Comparison of ENCODE assay signal across 9 mouse cellular contexts in the genomic region with DNA sequence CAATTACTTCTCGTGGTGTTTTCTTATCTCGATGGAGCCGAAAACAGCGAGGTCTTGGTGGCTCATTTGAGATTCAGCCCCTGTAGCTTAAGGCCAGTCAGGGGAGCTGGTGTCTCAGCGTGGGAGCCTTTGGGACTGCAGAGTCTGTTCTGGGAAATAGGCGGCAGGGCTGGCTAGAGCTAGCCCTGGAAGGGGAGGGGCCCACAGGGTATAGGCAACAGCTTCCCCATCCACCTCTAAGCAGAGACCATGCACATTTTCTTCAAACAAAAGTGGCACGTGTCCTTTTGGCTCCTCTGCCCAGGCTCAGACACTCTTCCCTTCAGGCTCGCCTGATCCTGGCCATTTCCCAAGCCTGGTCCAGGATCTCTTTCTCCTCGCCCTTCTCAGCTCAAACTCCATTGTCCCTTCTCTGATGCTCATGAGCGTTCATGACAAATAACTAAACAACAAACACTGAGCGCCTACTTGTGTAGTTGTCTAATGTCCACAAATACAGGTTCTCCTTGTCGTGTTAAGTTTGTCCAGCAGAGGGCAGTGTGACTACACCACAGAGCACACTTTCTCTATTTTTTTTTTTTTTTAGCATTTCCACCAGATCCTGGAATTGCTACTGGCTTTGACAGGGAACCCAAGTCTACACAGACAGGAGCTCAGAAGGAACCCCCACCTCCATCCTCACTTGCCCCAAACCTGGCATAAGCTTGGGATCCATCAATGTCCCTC. TPM values are rescaled to one million over a fixed set of nuclear protein-coding genes. Genes with fewer than 3 reads are reported as not detected.
DNase-seq lines count a peak whose midpoint lies in the region; ATAC-seq and TF ChIP-seq lines count a peak whose summit lies in the region.
"Had no signal": no experiment of that assay in that cellular context is flagged by ENCODE, and none has a peak within 500 bp of the region (broad histone marks: within the 10 kb centered on the region; RNA-seq: fewer than 3 reads in every experiment).

No protein-coding gene starts in this region.

- TF ChIP-seq EP300 in MEL (IDR thresholded peaks at IDR 0.05; ENCODE audit: low read depth in 1 of 2, low read length in 2 of 2): no peak

- H3K9ac ChIP-seq in MEL (ENCODE audit: control insufficient read depth, low read depth, low read length, poor library complexity, severe bottlenecking): peak overlapping the region; percentile 31; the same call in 1 of the 2 replicates
- H3K9ac ChIP-seq in lung, embryonic 14.5 days: no peak overlapping the region
- H3K9ac ChIP-seq: heart, embryonic 15.5 days had no signal

- H3K4me2 ChIP-seq in lung, embryonic 14.5 days: no peak overlapping the region
- H3K4me2 ChIP-seq: heart, embryonic 15.5 days had no signal

- no peaks in the 10 kb centered on the region for H3K36me3 ChIP-seq in MEL (ENCODE audit: control insufficient read depth in 1 of 2, insufficient read depth in 2 of 2, low read length in 2 of 2)
- no peaks in the 10 kb centered on the region for H3K36me3 ChIP-seq in lung, embryonic 14.5 days (ENCODE audit: insufficient read depth)
- H3K36me3 ChIP-seq: heart, embryonic 15.5 days had no signal

- TF ChIP-seq POLR2A in MEL (IDR thresholded peaks at IDR 0.05; ENCODE audit: control insufficient read depth in 1 of 2, insufficient read depth in 1 of 2, low read depth in 1 of 2, low read length in 2 of 2, poor library complexity in 1 of 2): no peak

- TF ChIP-seq RAD21 in MEL (IDR thresholded peaks at IDR 0.05; ENCODE audit: low read depth, low read length): peak; percentile 92

- H3K27me3 ChIP-seq in MEL (ENCODE audit: control insufficient read depth in 1 of 2, insufficient read depth in 2 of 2, low read length in 2 of 2): no peaks in the 10 kb centered on the region
- no peaks in the 10 kb centered on the region for H3K27me3 ChIP-seq in lung, embryonic 14.5 days (ENCODE audit: insufficient read depth, low read length)
- H3K27me3 ChIP-seq: heart, embryonic 15.5 days had no signal

- peak; percentile 61 to 83 (median 82) for TF ChIP-seq CTCF in MEL (IDR thresholded peaks at IDR 0.05 in 2 of 3, conservative IDR thresholded peaks at IDR 0.05 in 1 of 3; ENCODE audit: control insufficient read depth in 1 of 3, insufficient read depth in 1 of 3, low read depth in 2 of 3, low read length in 3 of 3, poor library complexity in 1 of 3, severe bottlenecking in 1 of 3)
- TF ChIP-seq CTCF in lung, embryonic 14.5 days (IDR thresholded peaks at IDR 0.05; ENCODE audit: low read depth): peak; percentile 95

- H3K4me1 ChIP-seq in MEL (ENCODE audit: control insufficient read depth in 1 of 2, insufficient read depth in 2 of 2, low read length in 2 of 2): peaks cover 0 to 3% of the 10 kb centered on the region in 2 experiments; a peak in 1 of 4 replicates
- H3K4me1 ChIP-seq in lung, embryonic 14.5 days (ENCODE audit: insufficient read depth): no peaks in the 10 kb centered on the region

- no peak overlapping the region for H3K4me3 ChIP-seq in MEL (ENCODE audit: control insufficient read depth in 1 of 2, insufficient read depth in 1 of 2, low read depth in 2 of 2, low read length in 2 of 2)
- no peak overlapping the region for H3K4me3 ChIP-seq in lung, embryonic 14.5 days (ENCODE audit: low read depth, low read length)
- H3K4me3 ChIP-seq: heart, embryonic 15.5 days had no signal

- ATAC-seq in CD4-positive, CD25-positive, alpha-beta regulatory T cell, adult 4 months: no peak
- ATAC-seq in granulocyte monocyte progenitor cell, adult 5-6 weeks (replicated peaks; ENCODE audit: poor library complexity, severe bottlenecking): peak; percentile 53
- ATAC-seq in lung, embryonic 14.5 days (ENCODE audit: insufficient read depth): no peak

- whole genome bisulfite sequencing in lung, embryonic 14.5 days: 29% methylated on average over 12 of the region's 12 CpGs

- H3K27ac ChIP-seq in MEL (ENCODE audit: control insufficient read depth, low read depth, low read length): no peak overlapping the region
- H3K27ac ChIP-seq in lung, embryonic 14.5 days (ENCODE audit: low read depth): no peak overlapping the region
- H3K27ac ChIP-seq: heart, embryonic 15.5 days had no signal

- peak; percentile 82 for DNase-seq in CD4-positive, CD25-positive, alpha-beta regulatory T cell, adult 2 months (ENCODE audit: low read depth, low spot score)
- DNase-seq in MEL (ENCODE audit: low read depth, low spot score): peak; percentile 84
- peak; percentile 84 to 90 for DNase-seq in cerebellum, postnatal 14 days
- DNase-seq in kidney, postnatal 4 days: peak; percentile 83
- DNase-seq in lung, embryonic 14.5 days: peak; percentile 93
- peak; percentile 41 for DNase-seq in right cerebral cortex, adult 18-20 months

- H3K79me2 ChIP-seq in MEL (ENCODE audit: control insufficient read depth, insufficient read depth, low read length, poor library complexity): no peaks in the 10 kb centered on the region

- H3K9me3 ChIP-seq in MEL (replicated peaks; ENCODE audit: insufficient read depth, low read length): no peaks in the 10 kb centered on the region
- no peaks in the 10 kb centered on the region for H3K9me3 ChIP-seq in lung, embryonic 14.5 days (ENCODE audit: low read depth, low read length)
- H3K9me3 ChIP-seq: heart, embryonic 15.5 days had no signal

TF ChIP-seq in MEL, 35 proteins besides CTCF, POLR2A, EP300 and RAD21:
- TF ChIP-seq ZNF384 (IDR thresholded peaks at IDR 0.05; ENCODE audit: low read depth, low read length) (peak; percentile 97), MAFK (IDR thresholded peaks at IDR 0.05; ENCODE audit: borderline replicate concordance, low read depth, low read length) (no peak), SMC3 (IDR thresholded peaks at IDR 0.05; ENCODE audit: low read depth, low read length) (peak; percentile 69), ZMIZ1 (IDR thresholded peaks at IDR 0.05; ENCODE audit: low read depth, low read length) (no peak), MEF2A (IDR thresholded peaks at IDR 0.05; ENCODE audit: extremely low read depth, insufficient replicate concordance, low read depth, low read length, poor library complexity, severe bottlenecking) (no peak), HCFC1 (IDR thresholded peaks at IDR 0.05; ENCODE audit: low read depth, low read length) (0 out of 2 replicates have a peak, but pooled peaks have one; percentile 16), NRF1 (IDR thresholded peaks at IDR 0.05; ENCODE audit: insufficient read depth, low read depth, low read length, poor library complexity, severe bottlenecking) (no peak), POLR2AphosphoS5 (IDR thresholded peaks at IDR 0.05; ENCODE audit: borderline replicate concordance, low read depth, low read length) (no peak), MYC (IDR thresholded peaks at IDR 0.05; ENCODE audit: low read depth, low read length) (0 out of 2 replicates have a peak, but pooled peaks have one; percentile 15), CHD1 (IDR thresholded peaks at IDR 0.05; ENCODE audit: low read depth, low read length) (no peak), TCF12 (IDR thresholded peaks at IDR 0.05; ENCODE audit: low read depth, low read length) (no peak), MXI1 (IDR thresholded peaks at IDR 0.05; ENCODE audit: low read depth, low read length) (no peak), ZC3H11A (IDR thresholded peaks at IDR 0.05; ENCODE audit: low read depth, low read length) (peak; percentile 65), POLR2AphosphoS2 (IDR thresholded peaks at IDR 0.05; ENCODE audit: low read length) (no peak), JUND (IDR thresholded peaks at IDR 0.05; ENCODE audit: low read depth, low read length) (no peak), MAZ (IDR thresholded peaks at IDR 0.05; ENCODE audit: low read depth, low read length) (no peak), USF1 (IDR thresholded peaks at IDR 0.05; ENCODE audit: low read depth, low read length) (no peak), ELF1 (IDR thresholded peaks at IDR 0.05; ENCODE audit: low read depth, low read length) (no peak), E2F4 (IDR thresholded peaks at IDR 0.05; ENCODE audit: borderline replicate concordance, low read depth, low read length) (no peak), CHD2 (IDR thresholded peaks at IDR 0.05; ENCODE audit: low read length) (no peak), RCOR1 (IDR thresholded peaks at IDR 0.05; ENCODE audit: low read depth, low read length) (no peak), TAL1 (IDR thresholded peaks at IDR 0.05; ENCODE audit: low read length) (no peak), NELFE (IDR thresholded peaks at IDR 0.05; ENCODE audit: low read depth, low read length) (no peak), ETS1 (IDR thresholded peaks at IDR 0.05; ENCODE audit: low read depth, low read length) (no peak), SIN3A (IDR thresholded peaks at IDR 0.05; ENCODE audit: low read length) (0 out of 2 replicates have a peak, but pooled peaks have one; percentile 29), TBP (IDR thresholded peaks at IDR 0.05; ENCODE audit: low read depth, low read length) (no peak), BHLHE40 (IDR thresholded peaks at IDR 0.05; ENCODE audit: borderline replicate concordance, low read depth, low read length) (no peak), GABPA (IDR thresholded peaks at IDR 0.05; ENCODE audit: low read depth, low read length) (no peak)

RNA-seq across cellular contexts. Expression of a gene that starts 25.0 kb away (rescaled TPM):
- polyA plus RNA-seq in CD4-positive, CD25-positive, alpha-beta regulatory T cell, adult 4 months (2017; shearing (Covaris generic)): 10 to 100 TPM; 43.7 to 50.8 TPM
- total RNA-seq in MEL (2012; rRNA removed): 75.4 and 85.9 TPM in 2 replicates
- 10 to 100 TPM in 1 of 2 experiments, not detected in 1; 75.7 TPM for polyA plus RNA-seq in MEL (2012; ENCODE audit: insufficient read depth in 1 of 2, insufficient read length in 2 of 2, low read depth in 1 of 2, low replicate concordance in 2 of 2, missing spikeins in 1 of 2)
- 90.0 and 106 TPM in 2 replicates for total RNA-seq in granulocyte monocyte progenitor cell, adult 5-6 weeks (2014; fragmentation: Nextera tagmentation)
- total RNA-seq in granulocyte monocyte progenitor cell, adult 5-6 weeks (2017): 82.7 and 86.4 TPM in 2 replicates
- polyA plus RNA-seq in lung, embryonic 14.5 days (2014; fragmentation: Nextera tagmentation; extraction: Ambion mirVana): 235 and 242 TPM in 2 replicates

Comparison
In these comparisons a context has a peak if more than half of its experiments do, and no peak if none do; other contexts are left out.
1. DNase-seq: peak in every context shown above with its lines; median percentile 93 in lung, embryonic 14.5 days; 87 in cerebellum, postnatal 14 days; 84 in MEL; 83 in kidney, postnatal 4 days; 82 in CD4-positive, CD25-positive, alpha-beta regulatory T cell, adult 2 months; 41 in right cerebral cortex, adult 18-20 months.